ENCODE assay signal across 9 mouse cellular contexts in genomic region chr5:117492933-117493863, GRCm38 (mm10).
DNase-seq lines count a peak whose midpoint lies in the region; ATAC-seq and TF ChIP-seq lines count a peak whose summit lies in the region.
"Had no signal": no experiment of that assay in that cellular context is flagged by ENCODE, and none has a peak within 500 bp of the region (broad histone marks: within the 10 kb centered on the region; RNA-seq: fewer than 3 reads in every experiment).

No protein-coding gene starts in this region.

- peaks cover 16% of the 10 kb centered on the region for H3K4me1 ChIP-seq in embryonic facial prominence, embryonic 15.5 days
- no peaks in the 10 kb centered on the region for H3K4me1 ChIP-seq in intestine, postnatal 0 days (replicated peaks; ENCODE audit: control insufficient read depth, insufficient read depth, low read length)
- peaks cover 11% of the 10 kb centered on the region for H3K4me1 ChIP-seq in midbrain, embryonic 14.5 days (ENCODE audit: control insufficient read depth, insufficient read depth, low read length)

- no peak overlapping the region for H3K9ac ChIP-seq in embryonic facial prominence, embryonic 15.5 days
- no peak overlapping the region for H3K9ac ChIP-seq in intestine, postnatal 0 days (ENCODE audit: low read depth, low read length)
- peak overlapping the region; percentile 49 for H3K9ac ChIP-seq in midbrain, embryonic 14.5 days (replicated peaks; ENCODE audit: low read length)

- intact Hi-C loops in gastrocnemius, postnatal 14 days (cut with DNase I; ENCODE audit: low total_unique reads), result loop anchor here (5.0 to 10.0 kb wide), 2 partner anchors 186 to 398 kb away; no protein-coding TSS in a partner anchor

- TF ChIP-seq CTCF in intestine, postnatal 0 days (IDR thresholded peaks at IDR 0.05; ENCODE audit: low read depth), result no peak

- no peaks in the 10 kb centered on the region for H3K9me3 ChIP-seq in embryonic facial prominence, embryonic 15.5 days (replicated peaks)
- no peaks in the 10 kb centered on the region for H3K9me3 ChIP-seq in intestine, postnatal 0 days (ENCODE audit: control insufficient read depth)
- no peaks in the 10 kb centered on the region for H3K9me3 ChIP-seq in midbrain, embryonic 14.5 days (ENCODE audit: control insufficient read depth, low read length)

- DNase-seq in right cerebral cortex, adult 18-20 months, result peak; percentile 68
- DNase-seq in right cerebral cortex, postnatal 4 days, result no peak
- DNase-seq in midbrain, embryonic 14.5 days, result peak; percentile 86
- DNase-seq in gastrocnemius, postnatal 14 days, result no peak
- no peak for DNase-seq in thymus, postnatal 10 days (ENCODE audit: low spot score in 2 of 2)
- DNase-seq in cerebellum, adult 8-10 months, result no peak

- peak overlapping the region; percentile 13 for H3K4me3 ChIP-seq in embryonic facial prominence, embryonic 15.5 days (replicated peaks)
- H3K4me3 ChIP-seq in intestine, postnatal 0 days (ENCODE audit: low read depth, low read length), result no peak overlapping the region
- peak overlapping the region; percentile 23 for H3K4me3 ChIP-seq in midbrain, embryonic 14.5 days (replicated peaks; ENCODE audit: low read depth, low read length)

- no peak for ATAC-seq in embryonic facial prominence, embryonic 15.5 days (ENCODE audit: insufficient number of reproducible peaks, low FRiP score, low TSS enrichment, low read depth)
- peak; percentile 16; the same call in 1 of the 2 replicates for ATAC-seq in intestine, postnatal 0 days
- ATAC-seq in midbrain, embryonic 14.5 days (ENCODE audit: low FRiP score, low TSS enrichment), result peak; percentile 82

- H3K36me3 ChIP-seq in embryonic facial prominence, embryonic 15.5 days, result no peaks in the 10 kb centered on the region
- H3K36me3 ChIP-seq in intestine, postnatal 0 days (ENCODE audit: control insufficient read depth, insufficient read depth), result no peaks in the 10 kb centered on the region
- H3K36me3 ChIP-seq in midbrain, embryonic 14.5 days (ENCODE audit: control insufficient read depth, insufficient read depth, low read length), result no peaks in the 10 kb centered on the region

- H3K27me3 ChIP-seq in embryonic facial prominence, embryonic 15.5 days, result no peaks in the 10 kb centered on the region
- no peaks in the 10 kb centered on the region for H3K27me3 ChIP-seq in intestine, postnatal 0 days (replicated peaks; ENCODE audit: control insufficient read depth, insufficient read depth, low read length)
- no peaks in the 10 kb centered on the region for H3K27me3 ChIP-seq in midbrain, embryonic 14.5 days (ENCODE audit: control insufficient read depth, insufficient read depth, low read length)

- H3K4me2 ChIP-seq in embryonic facial prominence, embryonic 15.5 days (replicated peaks), result peak overlapping the region; percentile 44
- 0 out of 2 replicates have a peak overlapping the region, but pooled peaks have one; percentile 3 for H3K4me2 ChIP-seq in intestine, postnatal 0 days (replicated peaks; ENCODE audit: low read depth)
- H3K4me2 ChIP-seq in midbrain, embryonic 14.5 days (ENCODE audit: low read length), result peak overlapping the region; percentile 59

- 9% methylated on average over 31 of the region's 31 CpGs for WGBS in embryonic facial prominence, embryonic 15.5 days
- WGBS in intestine, postnatal 0 days, result 21% methylated on average over 31 of the region's 31 CpGs
- WGBS in midbrain, embryonic 14.5 days, result 6% methylated on average over 31 of the region's 31 CpGs

- 0 out of 2 replicates have a peak overlapping the region, but pooled peaks have one; percentile 17 for H3K27ac ChIP-seq in embryonic facial prominence, embryonic 15.5 days (replicated peaks)
- H3K27ac ChIP-seq in intestine, postnatal 0 days (ENCODE audit: low read depth, low read length), result no peak overlapping the region
- peak overlapping the region; percentile 74 for H3K27ac ChIP-seq in midbrain, embryonic 14.5 days (replicated peaks; ENCODE audit: low read depth, low read length)
- H3K27ac ChIP-seq: macrophage had no signal

Comparison
In these comparisons a context has a peak if more than half of its experiments do, and no peak if none do; other contexts are left out.
1. DNase-seq: peak in right cerebral cortex, adult 18-20 months (single experiment) and midbrain, embryonic 14.5 days (single experiment); none in right cerebral cortex, postnatal 4 days (single experiment), gastrocnemius, postnatal 14 days (single experiment), thymus, postnatal 10 days (0 of 2) and cerebellum, adult 8-10 months (single experiment).
2. H3K4me2 ChIP-seq: peak in every context shown above with its lines; median percentile 59 in midbrain, embryonic 14.5 days; 44 in embryonic facial prominence, embryonic 15.5 days; 3 in intestine, postnatal 0 days.